Mouse (Mus musculus) forebrain, embryonic 12.5 days (tissue): Measurements from ENCODE around the gene Hip1r. TPM values are rescaled to one million over a fixed set of nuclear protein-coding genes. Genes with fewer than 3 reads are reported as not detected.
A peak's percentile ranks its signal among the peaks of the same experiment; 100 is the strongest.

Source experiments
- ATAC-seq: fragments of 200-750 bp; cut with Nextera tagmentation; 2 replicates; pipeline ENCODE4 v1.8.0; 2017; ENCODE audit warnings: moderate TSS enrichment; ENCODE audit not compliant: low FRiP score
- H3K27ac ChIP-seq: fragments of 300-500 bp; sonication (generic); 2 replicates; pipeline ENCODE4 v1.5.1; 2016; ENCODE audit warnings: mild to moderate bottlenecking
- H3K27me3 ChIP-seq: fragments of 300-500 bp; sonication (generic); 2 replicates; pipeline ENCODE4 v1.6.1; 2016; ENCODE audit warnings: mild to moderate bottlenecking
- H3K36me3 ChIP-seq: fragments of 300-500 bp; sonication (generic); replicated peaks from 2 replicates; pipeline ENCODE4 v1.6.1; 2016; ENCODE audit warnings: mild to moderate bottlenecking
- H3K4me1 ChIP-seq: fragments of 300-500 bp; sonication (generic); 2 replicates; pipeline ENCODE4 v1.6.1; 2016
- H3K4me2 ChIP-seq: fragments of 300-500 bp; sonication (generic); 2 replicates; pipeline ENCODE4 v1.6.1; 2016; ENCODE audit warnings: mild to moderate bottlenecking, moderate library complexity
- H3K4me3 ChIP-seq: fragments of 300-500 bp; sonication (generic); replicated peaks from 2 replicates; pipeline ENCODE4 v1.5.1; 2016; ENCODE audit warnings: mild to moderate bottlenecking
- H3K9ac ChIP-seq: fragments of 300-500 bp; sonication (generic); 2 replicates; pipeline ENCODE4 v1.6.1; 2016; ENCODE audit warnings: mild to moderate bottlenecking
- H3K9me3 ChIP-seq: fragments of 300-500 bp; sonication (generic); 2 replicates; pipeline ENCODE4 v1.6.1; 2016
- WGBS: fragments of 180-500 bp; shearing (Covaris S2); methylation state at CpG from one replicate; pipeline ENCODE4 v1.1.7; 2016; 5-methylcytosine and 5-hydroxymethylcytosine counted together
- polyA plus RNA-seq: library from polyadenylated mRNA; unstranded; fragments of >200 nt; fragmentation: Nextera tagmentation; extraction: Ambion mirVana; gene quantifications from 2 replicates; pipeline ENCODE4 v1.2.1, GENCODE M21; 2016

The Hip1r gene
- polyA plus RNA-seq, 1 experiment from 2014 or later, result 16.0 TPM

GRCm38 (mm10) chr5:123952365-123953045 is 20.9 kb upstream of the Hip1r start:
- H3K4me2 ChIP-seq, result no peak overlapping the region
- no peak overlapping the region for H3K4me3 ChIP-seq
- ATAC-seq, result no peak
- 63% methylated on average over 5 of the region's 5 CpGs for WGBS
- H3K9me3 ChIP-seq, result no peaks in the 10 kb centered on the region
- H3K27ac ChIP-seq, result no peak overlapping the region
- no peaks in the 10 kb centered on the region for H3K27me3 ChIP-seq
- no peak overlapping the region for H3K9ac ChIP-seq
- H3K4me1 ChIP-seq, result no peaks in the 10 kb centered on the region
- H3K36me3 ChIP-seq, result no peaks in the 10 kb centered on the region

GRCm38 (mm10) chr5:123957213-123957612 is 16.2 kb upstream of the Hip1r start:
- ATAC-seq, result no peak
- Histone ChIP-seq H3K36me3 (no peaks in the 10 kb centered on the region), H3K27ac (no peak overlapping the region), H3K9ac (no peak overlapping the region), H3K4me3 (no peak overlapping the region), H3K27me3 (no peaks in the 10 kb centered on the region), H3K4me1 (no peaks in the 10 kb centered on the region), H3K4me2 (no peak overlapping the region), H3K9me3 (no peaks in the 10 kb centered on the region)
- 86% methylated on average over 8 of the region's 8 CpGs for WGBS

- H3K36me3 ChIP-seq, result no peaks in the 10 kb centered on the region
- H3K9ac ChIP-seq, result no peak overlapping the region
- no peaks in the 10 kb centered on the region for H3K4me1 ChIP-seq
- no peak overlapping the region for H3K4me2 ChIP-seq
- no peaks in the 10 kb centered on the region for H3K27me3 ChIP-seq
- ATAC-seq, result no peak
- no peak overlapping the region for H3K27ac ChIP-seq
- no peak overlapping the region for H3K4me3 ChIP-seq
- H3K9me3 ChIP-seq, result no peaks in the 10 kb centered on the region
- 73% methylated on average over 3 of the region's 3 CpGs for WGBS
Observed at GRCm38 (mm10) chr5:123959018-123959417, 14.4 kb upstream of the Hip1r start.

- no peaks in the 10 kb centered on the region for H3K36me3 ChIP-seq
- ATAC-seq, result no peak
- no peak overlapping the region for H3K27ac ChIP-seq
- no peaks in the 10 kb centered on the region for H3K27me3 ChIP-seq
- no peak overlapping the region for H3K4me3 ChIP-seq
- no peaks in the 10 kb centered on the region for H3K9me3 ChIP-seq
- WGBS, result 86% methylated on average over 8 of the region's 8 CpGs
- no peaks in the 10 kb centered on the region for H3K4me1 ChIP-seq
- no peak overlapping the region for H3K9ac ChIP-seq
- H3K4me2 ChIP-seq, result no peak overlapping the region
Observed at GRCm38 (mm10) chr5:123960129-123960528, 13.3 kb upstream of the Hip1r start.

- no peaks in the 10 kb centered on the region for H3K9me3 ChIP-seq
- WGBS, result 89% methylated on average over 11 of the region's 12 CpGs
- H3K4me3 ChIP-seq, result no peak overlapping the region
- H3K4me1 ChIP-seq, result no peaks in the 10 kb centered on the region
- H3K27ac ChIP-seq, result no peak overlapping the region
- H3K27me3 ChIP-seq, result no peaks in the 10 kb centered on the region
- H3K36me3 ChIP-seq, result no peaks in the 10 kb centered on the region
- H3K9ac ChIP-seq, result no peak overlapping the region
- ATAC-seq, result no peak
- H3K4me2 ChIP-seq, result no peak overlapping the region
Observed at GRCm38 (mm10) chr5:123961046-123961445, 12.4 kb upstream of the Hip1r start.

- Histone ChIP-seq H3K4me1 (no peaks in the 10 kb centered on the region), H3K36me3 (no peaks in the 10 kb centered on the region), H3K9ac (no peak overlapping the region), H3K27ac (no peak overlapping the region), H3K4me3 (no peak overlapping the region), H3K27me3 (no peaks in the 10 kb centered on the region), H3K9me3 (no peaks in the 10 kb centered on the region), H3K4me2 (no peak overlapping the region)
- WGBS, result 95% methylated on average over 4 of the region's 4 CpGs
- no peak for ATAC-seq
Observed at GRCm38 (mm10) chr5:123964208-123964607, 9.2 kb upstream of the Hip1r start.

- H3K36me3 ChIP-seq, result no peaks in the 10 kb centered on the region
- H3K4me2 ChIP-seq, result no peak overlapping the region
- H3K4me1 ChIP-seq, result no peaks in the 10 kb centered on the region
- no peaks in the 10 kb centered on the region for H3K9me3 ChIP-seq
- peaks cover 5% of the 10 kb centered on the region; the same call in 1 of the 2 replicates for H3K27me3 ChIP-seq
- 90% methylated on average over 2 of the region's 2 CpGs for WGBS
- no peak overlapping the region for H3K9ac ChIP-seq
- no peak for ATAC-seq
- H3K4me3 ChIP-seq, result no peak overlapping the region
- H3K27ac ChIP-seq, result no peak overlapping the region
Observed at GRCm38 (mm10) chr5:123966759-123967158, 6.7 kb upstream of the Hip1r start.

GRCm38 (mm10) chr5:123968468-123968867 is 5.0 kb upstream of the Hip1r start:
- Histone ChIP-seq H3K27ac (no peak overlapping the region), H3K36me3 (no peaks in the 10 kb centered on the region), H3K4me2 (no peak overlapping the region), H3K4me3 (no peak overlapping the region), H3K4me1 (peaks cover 5% of the 10 kb centered on the region), H3K27me3 (peaks cover 16% of the 10 kb centered on the region), H3K9me3 (no peaks in the 10 kb centered on the region), H3K9ac (no peak overlapping the region)
- 92% methylated on average over 5 of the region's 5 CpGs for WGBS
- ATAC-seq, result no peak

- no peak overlapping the region for H3K4me2 ChIP-seq
- no peak overlapping the region for H3K27ac ChIP-seq
- no peaks in the 10 kb centered on the region for H3K36me3 ChIP-seq
- peaks cover 17% of the 10 kb centered on the region for H3K27me3 ChIP-seq
- H3K4me3 ChIP-seq, result no peak overlapping the region
- H3K9ac ChIP-seq, result no peak overlapping the region
- no peaks in the 10 kb centered on the region for H3K9me3 ChIP-seq
- ATAC-seq, result no peak
- WGBS, result 68% methylated on average over 8 of the region's 8 CpGs
- H3K4me1 ChIP-seq, result peaks cover 6% of the 10 kb centered on the region
Observed at GRCm38 (mm10) chr5:123969216-123969615, 4.2 kb upstream of the Hip1r start.

GRCm38 (mm10) chr5:123970576-123970975 is 2.9 kb upstream of the Hip1r start:
- H3K27ac ChIP-seq, result no peak overlapping the region

GRCm38 (mm10) chr5:123972453-123972852 is 975 bp upstream of the Hip1r start:
- H3K9ac ChIP-seq, result no peak overlapping the region
- H3K4me2 ChIP-seq, result no peak overlapping the region
- no peaks in the 10 kb centered on the region for H3K9me3 ChIP-seq
- no peak for ATAC-seq
- no peak overlapping the region for H3K27ac ChIP-seq
- H3K27me3 ChIP-seq, result peaks cover 36% of the 10 kb centered on the region
- WGBS, result 68% methylated on average over 6 of the region's 6 CpGs
- peaks cover 13% of the 10 kb centered on the region for H3K4me1 ChIP-seq
- no peak overlapping the region for H3K4me3 ChIP-seq
- no peaks in the 10 kb centered on the region for H3K36me3 ChIP-seq

More at GRCm38 (mm10) chr5:123970576-123970975, 2.9 kb upstream of the Hip1r start:
- Histone ChIP-seq H3K27me3 (peaks cover 27% of the 10 kb centered on the region), H3K4me2 (no peak overlapping the region), H3K36me3 (no peaks in the 10 kb centered on the region), H3K4me3 (no peak overlapping the region), H3K9me3 (no peaks in the 10 kb centered on the region), H3K4me1 (peaks cover 13% of the 10 kb centered on the region), H3K9ac (no peak overlapping the region)
- ATAC-seq, result no peak
- WGBS, result 89% methylated on average over 4 of the region's 4 CpGs

GRCm38 (mm10) chr5:123974179-123974485 is 704 bp downstream of the Hip1r start:
- Histone ChIP-seq H3K9me3 (no peaks in the 10 kb centered on the region), H3K4me1 (peaks cover 13% of the 10 kb centered on the region), H3K27me3 (peaks cover 36% of the 10 kb centered on the region), H3K36me3 (no peaks in the 10 kb centered on the region), H3K9ac (peak overlapping the region; percentile 81), H3K4me2 (peak overlapping the region; percentile 94), H3K27ac (no peak overlapping the region), H3K4me3 (peak overlapping the region; percentile 80)
- WGBS, result under 1% methylated on average over 14 of the region's 14 CpGs
- 0 out of 2 replicates have a peak, but pooled peaks have one; percentile 14 for ATAC-seq

GRCm38 (mm10) chr5:123974616-123975111 is 1.2 kb downstream of the Hip1r start:
- Histone ChIP-seq H3K9me3 (no peaks in the 10 kb centered on the region), H3K36me3 (no peaks in the 10 kb centered on the region), H3K27me3 (peaks cover 36% of the 10 kb centered on the region), H3K4me2 (peak overlapping the region; percentile 94), H3K9ac (peak overlapping the region; percentile 81; the same call in 1 of the 2 replicates), H3K27ac (no peak overlapping the region), H3K4me3 (peak overlapping the region; percentile 80), H3K4me1 (peaks cover 13% of the 10 kb centered on the region)
- no peak for ATAC-seq
- 31% methylated on average over 11 of the region's 11 CpGs for WGBS
